Comparison of ENCODE assay signal across 13 mouse cellular contexts in the genomic region with DNA sequence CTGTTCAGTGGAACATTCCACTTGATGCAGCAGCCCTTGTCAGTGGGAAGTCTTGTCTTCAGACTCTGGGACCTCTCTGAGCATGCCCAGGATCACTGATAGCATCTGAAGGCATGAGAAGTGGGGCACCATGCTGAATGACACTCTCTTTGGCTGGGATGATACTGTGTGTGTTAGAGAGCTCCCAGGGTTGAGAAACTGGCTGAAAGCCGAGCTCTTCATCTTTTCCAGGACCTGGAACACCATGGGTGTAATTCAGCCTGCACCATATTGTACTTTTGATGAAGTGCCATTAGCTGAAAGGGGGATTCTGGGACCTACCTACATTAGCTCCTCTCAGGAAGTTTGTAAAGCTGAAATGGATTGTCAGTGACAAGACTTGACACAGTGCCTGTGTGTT.
DNase-seq lines count a peak whose midpoint lies in the region; ATAC-seq and TF ChIP-seq lines count a peak whose summit lies in the region.
"Had no signal": no experiment of that assay in that cellular context is flagged by ENCODE, and none has a peak within 500 bp of the region (broad histone marks: within the 10 kb centered on the region; RNA-seq: fewer than 3 reads in every experiment).

No protein-coding gene starts in this region.

- H3K9me3 ChIP-seq in hindbrain, embryonic 16.5 days (ENCODE audit: control insufficient read depth, low read length): no peaks in the 10 kb centered on the region
- no peaks in the 10 kb centered on the region for H3K9me3 ChIP-seq in hindbrain, embryonic 12.5 days (replicated peaks)
- H3K9me3 ChIP-seq in intestine, postnatal 0 days (ENCODE audit: control insufficient read depth): no peaks in the 10 kb centered on the region
- H3K9me3 ChIP-seq: liver, embryonic 13.5 days; midbrain, embryonic 15.5 days had no signal

- no peaks in the 10 kb centered on the region for H3K27me3 ChIP-seq in hindbrain, embryonic 16.5 days (replicated peaks; ENCODE audit: control insufficient read depth, insufficient read depth, low read length)
- H3K27me3 ChIP-seq in hindbrain, embryonic 12.5 days: no peaks in the 10 kb centered on the region
- no peaks in the 10 kb centered on the region for H3K27me3 ChIP-seq in intestine, postnatal 0 days (replicated peaks; ENCODE audit: control insufficient read depth, insufficient read depth, low read length)
- H3K27me3 ChIP-seq in thymus, adult 2 months (ENCODE audit: control insufficient read depth, insufficient read depth, low read length): no peaks in the 10 kb centered on the region
- H3K27me3 ChIP-seq: liver, embryonic 13.5 days; midbrain, embryonic 15.5 days had no signal

- no peak overlapping the region for H3K27ac ChIP-seq in hindbrain, embryonic 16.5 days (ENCODE audit: low read depth, low read length)
- H3K27ac ChIP-seq in hindbrain, embryonic 12.5 days: no peak overlapping the region
- H3K27ac ChIP-seq in intestine, postnatal 0 days (ENCODE audit: low read depth, low read length): no peak overlapping the region
- H3K27ac ChIP-seq in thymus, adult 2 months (ENCODE audit: control insufficient read depth, insufficient read depth, low read length): no peak overlapping the region
- H3K27ac ChIP-seq: liver, embryonic 13.5 days; midbrain, embryonic 15.5 days had no signal

- no peak overlapping the region for H3K4me2 ChIP-seq in hindbrain, embryonic 16.5 days (ENCODE audit: low read length)
- H3K4me2 ChIP-seq in hindbrain, embryonic 12.5 days (replicated peaks): no peak overlapping the region
- no peak overlapping the region for H3K4me2 ChIP-seq in intestine, postnatal 0 days (replicated peaks; ENCODE audit: low read depth)
- H3K4me2 ChIP-seq: liver, embryonic 13.5 days; midbrain, embryonic 15.5 days had no signal

- no peaks in the 10 kb centered on the region for H3K36me3 ChIP-seq in hindbrain, embryonic 16.5 days (ENCODE audit: control insufficient read depth, insufficient read depth, low read length)
- H3K36me3 ChIP-seq in hindbrain, embryonic 12.5 days: no peaks in the 10 kb centered on the region
- no peaks in the 10 kb centered on the region for H3K36me3 ChIP-seq in intestine, postnatal 0 days (ENCODE audit: control insufficient read depth, insufficient read depth)
- no peaks in the 10 kb centered on the region for H3K36me3 ChIP-seq in thymus, adult 2 months (ENCODE audit: control insufficient read depth, insufficient read depth, low read length)
- H3K36me3 ChIP-seq: liver, embryonic 13.5 days; midbrain, embryonic 15.5 days had no signal

- no peaks in the 10 kb centered on the region for H3K4me1 ChIP-seq in hindbrain, embryonic 16.5 days (ENCODE audit: control insufficient read depth, insufficient read depth, low read depth, low read length)
- H3K4me1 ChIP-seq in hindbrain, embryonic 12.5 days: no peaks in the 10 kb centered on the region
- no peaks in the 10 kb centered on the region for H3K4me1 ChIP-seq in intestine, postnatal 0 days (replicated peaks; ENCODE audit: control insufficient read depth, insufficient read depth, low read length)
- H3K4me1 ChIP-seq in thymus, adult 2 months (replicated peaks; ENCODE audit: control insufficient read depth, insufficient read depth, low read length): no peaks in the 10 kb centered on the region
- H3K4me1 ChIP-seq: midbrain, embryonic 15.5 days had no signal

- no peak overlapping the region for H3K9ac ChIP-seq in hindbrain, embryonic 16.5 days (ENCODE audit: low read depth, low read length)
- H3K9ac ChIP-seq in hindbrain, embryonic 12.5 days: no peak overlapping the region
- H3K9ac ChIP-seq in intestine, postnatal 0 days (ENCODE audit: low read depth, low read length): no peak overlapping the region
- H3K9ac ChIP-seq: liver, embryonic 13.5 days; midbrain, embryonic 15.5 days had no signal

- no peak for DNase-seq in cerebellum, adult 11 months
- peak; percentile 23 for DNase-seq in adipocyte (ENCODE audit: low spot score)
- DNase-seq in cerebellum, postnatal 10 days: peak; percentile 40 to 55
- no peak for DNase-seq in thymus, adult 2 months
- DNase-seq: kidney, adult 9 months; kidney, postnatal 4 days; liver, embryonic 13.5 days had no signal

- no peak for TF ChIP-seq CTCF in intestine, postnatal 0 days (IDR thresholded peaks at IDR 0.05; ENCODE audit: low read depth)
- TF ChIP-seq CTCF in thymus, adult 2 months (IDR thresholded peaks at IDR 0.05; ENCODE audit: borderline replicate concordance, control insufficient read depth, extremely low read depth, insufficient read depth, low read length, poor library complexity): no peak

- ATAC-seq in cerebellum, adult (ENCODE audit: insufficient number of reproducible peaks, low FRiP score, low TSS enrichment): peak; percentile 79
- ATAC-seq in hindbrain, embryonic 16.5 days: peak; percentile 41; the same call in 1 of the 2 replicates
- ATAC-seq in hindbrain, embryonic 12.5 days (ENCODE audit: low FRiP score): no peak
- ATAC-seq in intestine, postnatal 0 days: no peak
- ATAC-seq: activated CD4-positive, CD25-positive, alpha-beta regulatory T cell, adult 4 months; midbrain, embryonic 15.5 days had no signal

- WGBS in hindbrain, embryonic 16.5 days: 68% methylated on average over 1 of the region's 1 CpGs
- 82% methylated on average over 1 of the region's 1 CpGs for WGBS in hindbrain, embryonic 12.5 days
- 72% methylated on average over 1 of the region's 1 CpGs for WGBS in intestine, postnatal 0 days
- WGBS in thymus, adult 2 months: 97% methylated on average over 1 of the region's 1 CpGs

- no peak overlapping the region for H3K4me3 ChIP-seq in hindbrain, embryonic 16.5 days (ENCODE audit: low read length)
- no peak overlapping the region for H3K4me3 ChIP-seq in hindbrain, embryonic 12.5 days
- H3K4me3 ChIP-seq in intestine, postnatal 0 days (ENCODE audit: low read depth, low read length): no peak overlapping the region
- H3K4me3 ChIP-seq in thymus, adult 2 months (ENCODE audit: control insufficient read depth, insufficient read depth, low read length): no peak overlapping the region
- H3K4me3 ChIP-seq: liver, embryonic 13.5 days; midbrain, embryonic 15.5 days had no signal

- TF ChIP-seq POLR2A in thymus, adult 2 months (IDR thresholded peaks at IDR 0.05; ENCODE audit: control insufficient read depth, extremely low read depth, insufficient read depth, low read length, poor library complexity): no peak

Comparison
In these comparisons a context has a peak if more than half of its experiments do, and no peak if none do; other contexts are left out.
1. ATAC-seq: peak in cerebellum, adult (single experiment) and hindbrain, embryonic 16.5 days (single experiment); none in hindbrain, embryonic 12.5 days (single experiment) and intestine, postnatal 0 days (single experiment).
2. DNase-seq: peak in adipocyte (single experiment) and cerebellum, postnatal 10 days (2 of 2); none in cerebellum, adult 11 months (single experiment) and thymus, adult 2 months (single experiment).